Mouse (Mus musculus) midbrain, embryonic 12.5 days (tissue): ENCODE data around the gene Olfr171. TPM values are rescaled to one million over a fixed set of nuclear protein-coding genes. Genes with fewer than 3 reads are reported as not detected.
"Not testable (repeated sequence)": the region's sequence is repeated elsewhere in the genome, so short reads cannot be mapped to it uniquely, and the experiment has no call there.

ENCODE experiments used
- ATAC-seq: fragments of 200-750 bp; cut with Nextera tagmentation; 2 replicates; pipeline ENCODE4 v1.8.0; 2017; ENCODE audit warnings: low read depth, moderate TSS enrichment, moderate library complexity; ENCODE audit not compliant: low FRiP score
- H3K27ac ChIP-seq: fragments of 300-500 bp; sonication (generic); replicated peaks from 2 replicates; pipeline ENCODE4 v1.5.1; 2016; ENCODE audit warnings: mild to moderate bottlenecking
- H3K27me3 ChIP-seq: fragments of 300-500 bp; sonication (generic); 2 replicates; pipeline ENCODE4 v1.6.1; 2016; ENCODE audit warnings: mild to moderate bottlenecking
- H3K36me3 ChIP-seq: fragments of 300-500 bp; sonication (generic); 2 replicates; pipeline ENCODE4 v1.6.1; 2016
- H3K4me1 ChIP-seq: fragments of 300-500 bp; sonication (generic); 2 replicates; pipeline ENCODE4 v1.6.1; 2016
- H3K4me2 ChIP-seq: fragments of 300-500 bp; sonication (generic); replicated peaks from 2 replicates; pipeline ENCODE4 v1.6.1; 2016; ENCODE audit warnings: mild to moderate bottlenecking, moderate library complexity
- H3K4me3 ChIP-seq: fragments of 300-500 bp; sonication (generic); 2 replicates; pipeline ENCODE4 v1.5.1; 2016; ENCODE audit warnings: mild to moderate bottlenecking
- H3K9ac ChIP-seq: fragments of 300-500 bp; sonication (generic); replicated peaks from 2 replicates; pipeline ENCODE4 v1.6.1; 2016; ENCODE audit warnings: mild to moderate bottlenecking, moderate library complexity
- H3K9me3 ChIP-seq: fragments of 300-500 bp; sonication (generic); 2 replicates; pipeline ENCODE4 v1.6.1; 2016; ENCODE audit warnings: mild to moderate bottlenecking
- WGBS: fragments of 180-500 bp; shearing (Covaris S2); methylation state at CpG from one replicate; pipeline ENCODE4 v1.1.7; 2016; 5-methylcytosine and 5-hydroxymethylcytosine counted together
- polyA plus RNA-seq: library from polyadenylated mRNA; unstranded; fragments of >200 nt; fragmentation: Nextera tagmentation; extraction: Ambion mirVana; gene quantifications from 2 replicates; pipeline ENCODE4 v1.2.1, GENCODE M21; 2016

Gene Olfr171
- not detected in 2 replicates for polyA plus RNA-seq

DNA sequence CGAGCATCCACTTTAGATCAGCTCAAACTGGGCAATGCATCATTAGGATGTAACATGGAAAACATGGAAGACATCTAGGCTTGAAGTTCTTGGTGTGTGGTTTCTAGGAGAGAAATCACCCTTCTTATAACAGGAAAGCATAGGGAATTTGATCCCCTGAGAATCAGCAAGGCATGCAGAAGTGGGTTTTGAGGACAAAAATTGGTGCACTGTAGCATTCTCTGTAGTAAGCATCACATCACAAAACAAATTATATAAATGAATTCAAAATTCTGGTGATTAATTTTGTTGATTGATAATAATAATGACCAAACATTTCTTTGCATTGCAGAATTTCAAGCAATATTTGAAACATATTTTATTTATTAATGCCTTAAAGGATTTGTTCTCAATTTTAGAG, at the start of gene Olfr171:
Gene Olfr171, minus strand, starts transcription at position 101 of the 400 bp plus-strand sequence.
- WGBS: 76% methylated on average over 1 of the region's 1 CpGs
- H3K9me3 ChIP-seq: no peaks in the 10 kb centered on the region
- no peak within 1 kb of the TSS for H3K4me3 ChIP-seq
- no peaks in the 10 kb centered on the region for H3K4me1 ChIP-seq
- no peak within 1 kb of the TSS for H3K27ac ChIP-seq
- H3K9ac ChIP-seq: no peak within 1 kb of the TSS
- no peak within 1 kb of the TSS for H3K4me2 ChIP-seq
- ATAC-seq: no peak
- no peaks in the 10 kb centered on the region for H3K27me3 ChIP-seq
- no peaks in the 10 kb centered on the region for H3K36me3 ChIP-seq

DNA sequence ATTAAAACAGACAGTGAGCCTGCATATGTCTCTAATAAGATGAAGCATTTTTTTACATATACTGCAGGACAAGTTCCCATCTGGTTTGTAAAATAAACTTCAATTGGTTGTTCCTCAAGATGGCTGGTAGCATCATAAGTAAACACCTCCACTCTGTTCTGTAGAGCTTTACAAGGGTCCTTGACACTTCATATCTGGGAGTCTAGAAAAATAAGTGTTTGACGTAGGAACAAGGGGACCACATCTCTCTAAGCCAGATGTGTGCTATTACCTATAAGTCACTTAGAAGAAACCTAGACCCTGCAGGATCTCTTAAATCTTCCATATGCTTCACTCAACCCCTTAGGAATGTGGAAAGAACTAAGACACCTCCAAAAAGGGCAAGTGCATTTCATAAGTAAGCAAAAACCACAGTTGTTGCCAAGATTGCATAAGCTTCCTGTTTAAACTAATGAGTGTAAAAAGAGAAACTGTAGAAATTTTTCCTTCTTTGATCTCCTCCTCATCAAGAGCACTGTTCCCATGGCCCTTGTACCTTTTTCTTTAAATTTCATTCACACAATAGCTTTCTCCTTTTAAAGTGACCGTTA, 41.1 kb upstream of the Olfr171 start:
- Histone ChIP-seq H3K4me3 (no peak overlapping the region), H3K9ac (no peak overlapping the region), H3K9me3 (no peaks in the 10 kb centered on the region), H3K36me3 (no peaks in the 10 kb centered on the region), H3K27ac (no peak overlapping the region), H3K4me1 (no peaks in the 10 kb centered on the region), H3K4me2 (no peak overlapping the region), H3K27me3 (no peaks in the 10 kb centered on the region)
- ATAC-seq: no peak
- WGBS: 86% methylated on average over 2 of the region's 2 CpGs

DNA sequence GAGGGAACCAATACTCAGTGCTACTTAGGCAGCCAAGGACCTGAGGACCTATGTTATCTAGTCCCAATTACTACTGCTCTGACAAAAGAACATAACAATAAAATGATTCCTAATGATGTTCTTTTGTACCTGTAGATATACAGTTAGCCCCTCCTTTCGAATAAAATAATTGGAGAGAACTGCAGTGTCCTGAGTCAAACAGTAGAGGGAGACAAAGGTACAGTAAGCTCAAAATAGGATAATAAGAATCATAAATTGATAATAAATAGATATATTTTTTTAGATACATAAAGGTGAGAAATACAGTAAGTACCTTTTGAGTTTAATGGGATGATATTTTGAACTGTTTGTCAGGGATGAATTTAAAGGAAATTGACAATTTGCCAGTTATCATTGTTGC, 36.6 kb upstream of the Olfr171 start:
- Histone ChIP-seq H3K9ac (no peak overlapping the region), H3K27me3 (no peaks in the 10 kb centered on the region)
- WGBS: 60% methylated on average over 1 of the region's 1 CpGs

DNA sequence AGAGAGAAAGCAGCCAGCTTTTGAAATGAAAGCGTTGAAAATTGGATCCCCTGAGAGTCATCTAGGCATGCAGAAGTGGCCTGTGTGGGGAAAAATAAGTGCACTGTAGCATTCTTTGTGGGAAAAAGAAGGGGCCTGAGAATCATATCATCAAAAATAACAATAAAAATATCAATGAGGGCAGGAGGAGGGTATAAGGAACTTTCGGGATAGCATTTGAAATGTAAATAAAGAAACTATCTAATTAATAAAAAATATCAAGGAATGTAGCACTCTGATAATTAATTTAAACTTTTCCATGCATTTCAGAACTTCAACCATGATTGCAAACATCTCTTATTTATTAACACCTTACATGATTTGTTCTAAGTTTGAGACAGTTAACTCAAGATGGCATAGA, 17.9 kb downstream of the Olfr171 start, which contains the start of gene Olfr170:
Gene Olfr170, minus strand, starts transcription at position 101 of the 400 bp plus-strand sequence.
- not testable (repeated sequence) for H3K4me2 ChIP-seq, H3K4me3 ChIP-seq, H3K27me3 ChIP-seq, H3K27ac ChIP-seq, H3K4me1 ChIP-seq, ATAC-seq, H3K9ac ChIP-seq, H3K36me3 ChIP-seq, H3K9me3 ChIP-seq
- WGBS: 93% methylated on average over 2 of the region's 2 CpGs

More for the DNA sequence above, 36.6 kb upstream of the Olfr171 start:
- no peak overlapping the region for H3K4me3 ChIP-seq
- no peaks in the 10 kb centered on the region for H3K9me3 ChIP-seq
- no peak for ATAC-seq
- no peak overlapping the region for H3K4me2 ChIP-seq
- H3K4me1 ChIP-seq: no peaks in the 10 kb centered on the region
- no peak overlapping the region for H3K27ac ChIP-seq
- H3K36me3 ChIP-seq: no peaks in the 10 kb centered on the region

DNA sequence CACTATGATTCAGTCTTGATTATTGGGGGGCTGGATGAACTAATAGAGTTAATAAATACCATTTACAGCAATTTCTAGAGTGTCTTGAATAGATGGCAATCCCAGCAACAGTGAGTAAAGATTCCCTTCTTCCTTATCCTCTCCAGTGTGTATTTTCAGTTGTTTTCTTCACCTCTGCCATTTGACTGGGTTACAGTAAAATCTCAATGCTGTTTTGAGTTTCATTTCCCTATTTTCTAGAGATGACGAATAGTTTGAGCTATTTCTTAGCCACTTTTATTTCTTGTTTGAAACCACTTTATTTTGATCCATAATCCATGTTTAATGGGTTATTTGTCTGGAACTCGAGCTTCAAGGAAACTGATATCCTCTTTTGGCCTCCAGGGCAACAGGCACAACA, 26.6 kb downstream of the Olfr171 start:
- ATAC-seq: no peak
- H3K9ac ChIP-seq: no peak overlapping the region
- no peak overlapping the region for H3K27ac ChIP-seq
- no peaks in the 10 kb centered on the region for H3K4me1 ChIP-seq
- no peaks in the 10 kb centered on the region for H3K36me3 ChIP-seq
- H3K4me2 ChIP-seq: no peak overlapping the region
- no peaks in the 10 kb centered on the region for H3K27me3 ChIP-seq
- H3K9me3 ChIP-seq: 0 out of 2 replicates have a peak, but pooled peaks cover 4% of the 10 kb centered on the region
- 53% methylated on average over 2 of the region's 2 CpGs for WGBS
- H3K4me3 ChIP-seq: no peak overlapping the region

Other genes with a start within 250 kb of the Olfr171 start
- not detected in 2 replicates for gene Olfr165, start 206.8 kb downstream of the Olfr171 start, polyA plus RNA-seq
- not detected in 2 replicates for gene Olfr166, start 146.2 kb downstream of the Olfr171 start, polyA plus RNA-seq
- gene Olfr167, start 107.7 kb downstream of the Olfr171 start, polyA plus RNA-seq: not detected in 2 replicates
- not detected in 2 replicates for gene Olfr168, start 94.4 kb downstream of the Olfr171 start, polyA plus RNA-seq
- not detected in 2 replicates for gene Olfr169, start 58.1 kb downstream of the Olfr171 start, polyA plus RNA-seq
- not detected in 2 replicates for gene Olfr170, start 18.0 kb downstream of the Olfr171 start, polyA plus RNA-seq
- not detected in 2 replicates for gene Lamp3, start 76.5 kb upstream of the Olfr171 start, polyA plus RNA-seq
- 50.9 and 51.4 TPM in 2 replicates for gene B3gnt5, start 130.3 kb upstream of the Olfr171 start, polyA plus RNA-seq